Mouse (Mus musculus): ENCODE results near the gene Lingo3. TPM values are rescaled to one million over a fixed set of nuclear protein-coding genes. Genes with fewer than 3 reads are reported as not detected.

The Lingo3 gene
- polyA plus RNA-seq, 2 experiments: 0.56 to 0.88 TPM

DNA sequence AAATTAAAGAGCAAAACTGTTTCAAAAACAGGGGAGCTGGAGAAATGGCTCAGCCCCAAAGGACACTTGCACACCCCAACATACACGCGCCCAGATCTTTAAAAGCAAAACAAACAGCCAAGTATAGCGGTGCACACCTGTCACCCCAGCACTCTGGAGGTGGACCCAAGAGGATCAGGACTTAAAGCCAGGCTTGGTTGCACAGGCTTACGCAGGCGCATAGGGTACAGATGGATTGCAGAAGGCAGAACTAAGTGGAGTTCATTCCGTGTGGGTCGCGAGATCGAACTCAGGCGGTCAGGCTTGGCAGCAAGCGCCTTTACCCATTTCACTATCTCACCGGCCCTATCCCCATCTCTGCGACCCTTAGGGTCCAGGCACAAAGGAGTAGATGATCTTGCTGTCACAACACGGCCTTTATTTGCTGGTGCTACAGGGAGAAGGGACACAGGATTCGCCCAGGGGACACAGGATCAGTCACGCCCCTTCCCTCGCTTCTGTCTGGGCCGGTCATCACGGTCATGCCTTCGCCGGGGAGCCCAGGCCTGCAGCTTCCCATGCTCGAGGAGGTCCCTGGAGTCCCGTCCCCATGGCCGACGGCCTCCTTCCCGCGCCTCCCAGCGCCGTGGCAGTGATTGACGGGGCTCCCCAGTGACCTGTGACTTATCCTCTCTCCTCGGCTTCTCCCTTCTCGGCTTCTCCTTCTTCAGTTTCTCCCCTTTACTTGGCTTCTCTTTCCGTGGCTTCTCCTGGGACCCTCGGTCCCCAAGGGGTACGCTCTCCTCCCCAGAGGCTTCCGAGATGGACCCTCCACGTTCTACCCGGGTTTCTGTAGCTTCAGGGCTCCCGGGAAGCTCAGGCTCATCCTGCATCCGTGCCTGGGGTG lies 35.5 kb downstream of the Lingo3 start:
- no peak for ATAC-seq (ENCODE audit: low FRiP score, low read depth)
- Histone ChIP-seq H3K27me3 (ENCODE audit: control insufficient read depth, insufficient read depth, low read length) (peaks cover 29% of the 10 kb centered on the region), H3K4me1 (ENCODE audit: control insufficient read depth, insufficient read depth, low read length) (peaks cover 34% of the 10 kb centered on the region), H3K4me3 (replicated peaks; ENCODE audit: low read length) (peak overlapping the region; percentile 9), H3K36me3 (ENCODE audit: control insufficient read depth, insufficient read depth, low read length) (peaks cover 20% of the 10 kb centered on the region), H3K4me2 (replicated peaks; ENCODE audit: low read depth, low read length, severe bottlenecking) (peak overlapping the region; percentile 35), H3K9me3 (ENCODE audit: control insufficient read depth, low read length) (no peaks in the 10 kb centered on the region), H3K27ac (replicated peaks; ENCODE audit: low read depth, low read length) (no peak overlapping the region), H3K9ac (ENCODE audit: low read depth, low read length, severe bottlenecking) (no peak overlapping the region)
- no peak for DNase-seq (ENCODE audit: low spot score)
- 21% methylated on average over 40 of the region's 40 CpGs for WGBS
- no peak for TF ChIP-seq POLR2A (IDR thresholded peaks at IDR 0.05; ENCODE audit: borderline replicate concordance, extremely low read depth, insufficient read depth, insufficient read length)

DNA sequence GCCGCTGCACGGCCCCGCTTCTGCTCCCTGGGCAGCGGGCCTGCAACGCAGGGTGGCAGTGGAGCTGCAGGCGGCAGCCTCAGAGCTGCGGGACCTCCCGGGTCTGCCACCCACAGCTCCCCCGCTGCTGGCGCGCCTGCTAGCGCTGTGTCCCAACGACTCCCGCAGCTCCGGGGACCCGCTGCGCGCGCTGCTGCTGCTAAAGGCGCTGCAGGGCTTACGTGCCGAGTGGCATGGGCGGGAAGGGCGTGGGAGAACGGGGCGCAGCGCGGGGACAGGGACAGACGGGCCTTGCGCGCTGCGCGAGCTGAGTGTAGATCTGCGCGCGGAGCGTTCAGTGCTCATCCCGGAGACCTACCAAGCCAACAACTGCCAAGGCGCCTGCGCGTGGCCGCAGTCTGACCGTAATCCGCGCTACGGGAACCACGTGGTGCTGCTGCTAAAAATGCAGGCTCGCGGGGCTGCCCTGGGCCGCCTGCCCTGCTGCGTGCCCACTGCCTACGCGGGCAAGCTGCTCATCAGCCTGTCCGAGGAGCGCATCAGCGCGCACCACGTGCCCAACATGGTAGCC lies 36.7 kb downstream of the Lingo3 start:
- peak overlapping the region; percentile 49 for H3K4me3 ChIP-seq (replicated peaks; ENCODE audit: low read length)
- peak; percentile 76 for ATAC-seq (ENCODE audit: low FRiP score, low read depth)
- TF ChIP-seq POLR2A (IDR thresholded peaks at IDR 0.05; ENCODE audit: borderline replicate concordance, extremely low read depth, insufficient read depth, insufficient read length): no peak
- peaks cover 34% of the 10 kb centered on the region for H3K4me1 ChIP-seq (ENCODE audit: control insufficient read depth, insufficient read depth, low read length)
- H3K36me3 ChIP-seq (ENCODE audit: control insufficient read depth, insufficient read depth, low read length): peaks cover 32% of the 10 kb centered on the region
- H3K27ac ChIP-seq (replicated peaks; ENCODE audit: low read depth, low read length): peak overlapping the region; percentile 63
- H3K9ac ChIP-seq (ENCODE audit: low read depth, low read length, severe bottlenecking): peak overlapping the region; percentile 60
- H3K27me3 ChIP-seq (ENCODE audit: control insufficient read depth, insufficient read depth, low read length): peaks cover 29% of the 10 kb centered on the region
- peak overlapping the region; percentile 95 for H3K4me2 ChIP-seq (replicated peaks; ENCODE audit: low read depth, low read length, severe bottlenecking)
- WGBS: under 1% methylated on average over 38 of the region's 58 CpGs
- DNase-seq (ENCODE audit: low spot score): peak; percentile 80
- H3K9me3 ChIP-seq (ENCODE audit: control insufficient read depth, low read length): no peaks in the 10 kb centered on the region

DNA sequence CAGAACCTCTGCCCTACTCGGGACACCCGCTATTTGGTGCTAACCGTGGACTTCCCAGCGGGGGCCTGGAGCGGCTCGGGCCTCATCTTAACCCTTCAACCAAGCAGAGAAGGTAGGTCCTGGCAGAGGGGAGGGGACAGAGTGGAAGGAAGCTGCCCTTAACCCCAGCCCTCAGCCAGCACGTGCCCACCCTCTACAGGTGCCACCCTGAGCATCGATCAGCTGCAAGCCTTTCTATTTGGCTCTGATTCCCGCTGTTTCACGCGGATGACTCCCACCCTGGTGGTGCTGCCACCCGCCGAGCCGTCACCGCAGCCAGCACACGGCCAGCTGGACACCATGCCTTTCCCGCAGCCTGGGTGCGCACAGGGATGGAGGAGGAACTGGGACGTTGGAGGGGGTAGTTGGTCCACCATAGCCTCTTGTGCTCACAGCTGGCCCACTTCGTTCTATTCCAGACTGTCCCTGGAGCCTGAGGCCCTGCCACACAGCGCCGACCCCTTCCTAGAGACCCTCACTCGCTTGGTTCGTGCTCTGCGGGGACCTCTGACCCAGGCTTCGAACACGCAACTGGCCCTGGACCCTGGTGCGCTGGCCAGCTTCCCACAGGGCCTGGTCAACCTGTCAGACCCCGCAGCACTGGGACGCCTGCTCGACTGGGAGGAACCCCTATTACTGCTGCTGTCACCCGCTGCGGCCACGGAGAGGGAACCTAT lies 37.3 kb downstream of the Lingo3 start:
- peak overlapping the region; percentile 49 for H3K4me3 ChIP-seq (replicated peaks; ENCODE audit: low read length)
- peak overlapping the region; percentile 60 for H3K9ac ChIP-seq (ENCODE audit: low read depth, low read length, severe bottlenecking)
- 48% methylated on average over 33 of the region's 34 CpGs for WGBS
- peaks cover 34% of the 10 kb centered on the region for H3K4me1 ChIP-seq (ENCODE audit: control insufficient read depth, insufficient read depth, low read length)
- DNase-seq (ENCODE audit: low spot score): no peak
- peaks cover 38% of the 10 kb centered on the region for H3K36me3 ChIP-seq (ENCODE audit: control insufficient read depth, insufficient read depth, low read length)
- H3K27me3 ChIP-seq (ENCODE audit: control insufficient read depth, insufficient read depth, low read length): peaks cover 29% of the 10 kb centered on the region
- no peak for TF ChIP-seq POLR2A (IDR thresholded peaks at IDR 0.05; ENCODE audit: borderline replicate concordance, extremely low read depth, insufficient read depth, insufficient read length)
- H3K4me2 ChIP-seq (replicated peaks; ENCODE audit: low read depth, low read length, severe bottlenecking): peak overlapping the region; percentile 95
- no peak for ATAC-seq (ENCODE audit: low FRiP score, low read depth)
- peak overlapping the region; percentile 63; the same call in 1 of the 2 replicates for H3K27ac ChIP-seq (replicated peaks; ENCODE audit: low read depth, low read length)
- H3K9me3 ChIP-seq (ENCODE audit: control insufficient read depth, low read length): no peaks in the 10 kb centered on the region

DNA sequence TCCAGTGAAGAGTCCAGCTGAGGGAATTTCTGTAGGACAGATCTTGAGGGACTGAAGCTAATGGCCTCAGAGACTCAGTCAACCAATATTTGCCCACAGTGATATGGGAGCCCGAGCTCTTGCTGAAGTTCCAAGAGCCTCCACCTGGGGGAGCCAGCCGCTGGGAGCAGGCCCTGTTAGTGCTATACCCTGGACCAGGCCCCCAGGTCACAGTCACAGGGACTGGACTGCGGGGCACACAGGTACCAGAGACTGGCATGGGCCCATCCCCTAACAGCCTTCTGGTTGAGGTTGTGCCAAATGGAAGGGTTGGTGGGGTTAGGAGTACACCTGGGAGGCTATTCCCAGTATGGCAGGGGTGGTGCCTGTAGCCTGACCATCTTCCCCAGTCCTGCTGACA lies 37.9 kb downstream of the Lingo3 start:
- ATAC-seq (ENCODE audit: low FRiP score, low read depth): peak; percentile 37; the same call in 1 of the 2 replicates
- Histone ChIP-seq H3K4me1 (ENCODE audit: control insufficient read depth, insufficient read depth, low read length) (peaks cover 34% of the 10 kb centered on the region), H3K27ac (replicated peaks; ENCODE audit: low read depth, low read length) (no peak overlapping the region), H3K4me2 (replicated peaks; ENCODE audit: low read depth, low read length, severe bottlenecking) (no peak overlapping the region), H3K9me3 (ENCODE audit: control insufficient read depth, low read length) (no peaks in the 10 kb centered on the region), H3K4me3 (replicated peaks; ENCODE audit: low read length) (no peak overlapping the region), H3K9ac (ENCODE audit: low read depth, low read length, severe bottlenecking) (no peak overlapping the region), H3K27me3 (ENCODE audit: control insufficient read depth, insufficient read depth, low read length) (peaks cover 29% of the 10 kb centered on the region), H3K36me3 (ENCODE audit: control insufficient read depth, insufficient read depth, low read length) (peaks cover 44% of the 10 kb centered on the region)
- TF ChIP-seq POLR2A (IDR thresholded peaks at IDR 0.05; ENCODE audit: borderline replicate concordance, extremely low read depth, insufficient read depth, insufficient read length): no peak
- DNase-seq (ENCODE audit: low spot score): peak; percentile 57
- WGBS: 27% methylated on average over 3 of the region's 3 CpGs

DNA sequence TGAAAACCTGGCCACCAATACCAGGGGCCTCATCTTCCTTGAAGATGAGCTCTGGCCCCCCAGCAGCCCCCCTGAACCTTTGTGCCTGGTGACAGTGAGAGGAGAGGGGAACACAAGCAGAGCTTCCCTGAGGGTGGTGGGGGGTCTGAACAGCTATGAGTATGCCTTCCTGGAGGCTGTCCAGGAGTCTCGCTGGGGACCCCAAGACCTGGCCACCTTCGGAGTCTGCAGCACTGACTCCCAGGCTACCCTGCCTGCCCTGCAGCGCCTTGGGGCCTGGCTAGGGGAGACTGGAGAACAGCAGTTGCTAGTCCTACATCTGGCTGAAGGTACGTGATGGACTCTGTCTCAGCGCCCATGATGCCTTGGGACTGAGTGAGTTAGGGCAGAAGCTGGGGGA lies 38.5 kb downstream of the Lingo3 start:
- Histone ChIP-seq H3K9me3 (ENCODE audit: control insufficient read depth, low read length) (no peaks in the 10 kb centered on the region), H3K27me3 (ENCODE audit: control insufficient read depth, insufficient read depth, low read length) (peaks cover 25% of the 10 kb centered on the region), H3K4me2 (replicated peaks; ENCODE audit: low read depth, low read length, severe bottlenecking) (no peak overlapping the region), H3K9ac (ENCODE audit: low read depth, low read length, severe bottlenecking) (no peak overlapping the region), H3K27ac (replicated peaks; ENCODE audit: low read depth, low read length) (no peak overlapping the region), H3K4me3 (replicated peaks; ENCODE audit: low read length) (no peak overlapping the region), H3K4me1 (ENCODE audit: control insufficient read depth, insufficient read depth, low read length) (peaks cover 34% of the 10 kb centered on the region), H3K36me3 (ENCODE audit: control insufficient read depth, insufficient read depth, low read length) (peaks cover 50% of the 10 kb centered on the region)
- DNase-seq (ENCODE audit: low spot score): no peak
- ATAC-seq (ENCODE audit: low FRiP score, low read depth): no peak
- 76% methylated on average over 5 of the region's 5 CpGs for WGBS
- TF ChIP-seq POLR2A (IDR thresholded peaks at IDR 0.05; ENCODE audit: borderline replicate concordance, extremely low read depth, insufficient read depth, insufficient read length): no peak

Measured in limb, embryonic 14.5 days (tissue).